In genomic region chr4:155324511-155324910, GRCm38 (mm10) we compare ENCODE assay signal across 15 mouse cellular contexts.
"Had no signal": no experiment of that assay in that cellular context is flagged by ENCODE, and none has a peak within 500 bp of the region (broad histone marks: within the 10 kb centered on the region; RNA-seq: fewer than 3 reads in every experiment).

No protein-coding gene starts in this region.

- H3K4me3 ChIP-seq: layer of hippocampus, adult 2 months; limb, embryonic 13.5 days; midbrain, embryonic 10.5 days; midbrain, embryonic 15.5 days; neural tube, embryonic 12.5 days had no signal

- H3K27me3 ChIP-seq: limb, embryonic 13.5 days; midbrain, embryonic 15.5 days; neural tube, embryonic 12.5 days had no signal

- H3K27ac ChIP-seq: hindbrain, postnatal 0 days; limb, embryonic 13.5 days; midbrain, embryonic 10.5 days; midbrain, embryonic 15.5 days; neural tube, embryonic 12.5 days had no signal

- H3K9ac ChIP-seq: limb, embryonic 13.5 days; lung, embryonic 14.5 days; midbrain, embryonic 15.5 days; neural tube, embryonic 12.5 days had no signal

- H3K9me3 ChIP-seq: limb, embryonic 13.5 days; midbrain, embryonic 10.5 days; midbrain, embryonic 15.5 days; neural tube, embryonic 12.5 days had no signal

- H3K36me3 ChIP-seq: limb, embryonic 13.5 days; midbrain, embryonic 10.5 days; midbrain, embryonic 15.5 days; neural tube, embryonic 12.5 days had no signal

- DNase-seq: left cerebral cortex, postnatal 4 days; lung, embryonic 14.5 days; lung, postnatal 10 days; lung, postnatal 4 days; right cerebral cortex, postnatal 4 days; spleen, adult 18-20 months; thymus, adult 18-20 months; thymus, postnatal 14 days had no signal

- H3K4me2 ChIP-seq: limb, embryonic 13.5 days; liver, embryonic 11.5 days; lung, embryonic 14.5 days; midbrain, embryonic 15.5 days; neural tube, embryonic 12.5 days had no signal

- ATAC-seq: hindbrain, postnatal 0 days; midbrain, embryonic 15.5 days had no signal
